Mouse (Mus musculus) monocyte, adult 2 months (primary cell): Measurements from ENCODE around the gene Mtmr3.

Source experiments
- DNase-seq, 2 experiments: peaks; one replicate each; pipeline ENCODE4 v3.0.0; 2022; ENCODE audit warnings: low spot score in 2 of 2, low read depth in 1 of 2

Mtmr3 gene

DNA sequence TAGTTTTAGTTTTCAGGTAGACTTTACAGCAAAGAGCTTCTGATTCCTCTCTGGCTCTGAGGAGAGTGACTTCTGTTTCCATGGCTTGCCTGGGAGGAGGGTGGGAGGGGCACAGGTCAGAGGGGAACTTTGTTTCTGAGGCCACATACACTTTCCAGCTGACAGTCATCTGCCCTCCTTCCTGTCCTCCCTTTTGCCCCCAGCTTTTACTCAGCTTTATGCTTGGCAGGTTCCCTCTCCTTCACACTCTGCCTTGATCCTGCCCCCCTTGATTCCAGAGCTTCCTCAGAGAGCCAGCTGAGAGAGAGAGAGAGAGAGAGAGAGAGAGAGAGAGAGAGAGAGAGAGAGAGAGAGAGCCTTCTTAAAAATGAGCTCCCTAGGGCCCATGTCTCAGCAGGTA, 123.4 kb downstream of the Mtmr3 start:
- DNase-seq, result no peak

DNA sequence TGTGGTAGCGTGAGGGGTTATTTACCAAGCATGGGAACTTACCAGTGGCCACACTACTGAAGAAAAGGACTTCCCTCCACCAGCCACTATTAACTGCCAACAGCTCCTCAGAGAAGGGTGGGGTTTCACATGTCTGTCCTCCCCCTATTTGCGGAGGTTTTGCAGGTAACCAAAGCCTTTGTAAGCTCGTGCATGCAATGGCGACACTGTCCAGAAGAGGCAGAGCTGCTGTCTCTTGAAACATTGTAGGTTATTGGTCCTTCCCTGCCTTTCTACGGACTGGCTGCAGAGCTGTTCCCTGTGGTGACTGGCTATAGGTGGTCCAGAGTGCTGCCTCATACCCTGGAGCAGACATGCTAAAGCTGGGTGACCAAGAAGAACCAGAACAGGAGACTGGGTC, 125.6 kb downstream of the Mtmr3 start:
- DNase-seq, result no peak

DNA sequence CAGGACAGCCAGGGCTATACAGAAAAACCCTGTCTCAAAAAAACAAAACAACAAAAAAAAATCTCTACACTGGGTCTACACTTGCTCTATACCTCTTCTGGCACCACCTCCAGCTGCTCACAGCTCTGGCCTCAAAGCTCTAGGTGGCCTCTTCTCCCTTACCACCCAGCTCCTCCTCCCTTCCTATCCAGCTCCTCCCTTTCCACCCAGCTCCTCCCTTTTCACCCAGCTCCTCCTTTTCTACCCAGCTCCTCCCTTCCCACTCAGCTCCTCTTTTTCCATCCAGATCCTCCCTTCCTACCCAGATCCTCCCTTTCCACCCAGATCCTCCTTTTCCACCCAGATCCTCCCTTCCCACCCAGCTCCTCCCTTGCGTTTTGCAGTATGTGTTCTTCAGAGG, 127.2 kb downstream of the Mtmr3 start:
- no peak for DNase-seq

DNA sequence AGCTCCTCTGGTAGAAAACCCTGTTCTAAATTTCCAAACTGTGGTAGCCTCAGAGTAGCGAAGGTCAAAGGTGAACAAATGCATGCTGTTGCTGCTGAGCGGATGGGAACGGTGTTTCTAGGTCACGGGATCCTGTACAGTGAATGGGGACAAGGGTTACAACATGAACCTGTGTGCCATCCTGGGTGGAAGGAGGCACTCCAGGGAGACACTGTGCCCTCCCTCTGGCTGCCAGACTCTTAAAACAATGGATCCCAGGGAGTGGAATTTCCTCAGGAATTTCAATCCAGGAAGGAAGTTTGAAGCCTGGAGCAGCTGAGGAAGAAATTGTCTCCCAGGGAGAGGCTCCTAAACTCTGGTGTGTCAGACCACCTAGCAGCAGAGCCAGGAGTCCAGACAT, 128.5 kb downstream of the Mtmr3 start:
- no peak for DNase-seq

DNA sequence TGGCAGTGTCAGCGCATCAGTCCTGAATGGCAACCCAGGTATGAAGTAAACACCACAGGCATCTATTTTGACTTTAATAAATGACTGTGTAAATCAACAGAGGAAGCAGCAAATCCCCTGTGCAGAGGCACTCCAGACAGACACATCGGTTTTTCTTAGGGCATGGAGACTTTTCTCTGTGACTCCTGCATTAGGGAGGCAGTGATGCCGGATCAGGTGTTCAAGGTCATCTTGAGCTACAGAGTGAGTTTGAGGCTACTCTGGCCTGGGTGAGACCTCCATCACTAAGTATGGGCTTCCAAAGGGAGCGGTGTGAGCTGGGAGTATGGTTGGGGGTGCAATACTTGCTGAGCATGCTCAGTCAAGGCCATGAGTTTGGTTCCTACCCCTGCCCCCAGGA, 130.0 kb downstream of the Mtmr3 start:
- DNase-seq, result no peak

DNA sequence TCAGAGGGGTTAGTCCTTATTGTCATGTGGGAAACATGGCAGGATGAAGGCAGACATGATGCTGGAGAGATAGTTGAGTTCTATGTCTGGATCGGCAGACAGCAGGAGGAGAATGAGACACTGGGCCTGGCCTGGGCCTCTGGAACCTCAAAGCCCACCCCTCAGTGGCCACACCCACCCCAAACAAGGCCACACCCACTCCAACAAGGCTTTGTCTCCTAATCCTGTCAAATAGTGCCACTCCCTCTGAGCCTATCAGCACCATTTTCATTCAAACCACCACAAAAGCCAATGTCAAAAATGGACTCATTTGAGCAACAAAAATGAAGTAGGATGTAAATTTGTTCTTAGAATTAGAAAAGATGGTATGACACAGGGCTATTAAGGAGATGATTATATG, 130.5 kb downstream of the Mtmr3 start:
- DNase-seq, result no peak

DNA sequence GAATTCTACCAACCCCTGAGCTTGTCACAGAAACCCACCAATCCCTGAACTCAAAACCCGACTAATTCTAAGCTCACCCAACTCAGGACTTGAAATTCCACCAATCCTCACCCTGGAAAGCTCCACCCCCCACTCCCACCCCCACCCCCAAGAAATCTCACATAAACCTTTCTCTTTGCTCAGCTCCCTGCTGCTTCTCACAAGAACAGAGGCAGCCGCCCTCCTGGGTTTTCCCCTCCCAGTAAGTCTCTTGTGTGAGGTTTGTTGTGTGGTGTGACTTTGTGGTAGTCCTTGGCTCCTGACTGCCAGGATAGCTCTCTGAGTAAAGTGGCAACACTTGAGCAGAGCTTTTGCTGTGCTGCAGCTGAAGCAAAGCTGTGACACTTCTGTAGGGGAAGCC, 131.8 kb downstream of the Mtmr3 start:
- no peak for DNase-seq

DNA sequence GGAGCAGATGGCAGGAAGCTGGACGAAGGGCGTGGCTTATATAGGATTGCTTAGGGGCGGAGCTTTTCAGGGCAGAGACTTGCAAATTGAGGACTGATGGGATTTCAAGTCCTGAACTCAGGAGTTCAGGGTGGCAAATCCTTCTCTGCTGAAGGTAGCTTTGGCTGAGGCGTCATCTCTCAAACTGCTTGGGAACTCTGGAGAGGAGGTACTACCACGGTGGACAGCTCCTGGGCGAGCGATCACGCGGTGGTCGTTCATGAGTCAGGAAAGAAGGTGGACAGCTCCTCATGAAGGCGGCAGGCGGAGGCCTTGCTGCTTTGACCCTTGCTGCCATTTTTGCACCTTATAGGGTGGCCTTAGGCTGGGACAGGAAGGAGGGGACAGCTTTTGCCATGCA, 133.5 kb downstream of the Mtmr3 start:
- DNase-seq, result no peak

DNA sequence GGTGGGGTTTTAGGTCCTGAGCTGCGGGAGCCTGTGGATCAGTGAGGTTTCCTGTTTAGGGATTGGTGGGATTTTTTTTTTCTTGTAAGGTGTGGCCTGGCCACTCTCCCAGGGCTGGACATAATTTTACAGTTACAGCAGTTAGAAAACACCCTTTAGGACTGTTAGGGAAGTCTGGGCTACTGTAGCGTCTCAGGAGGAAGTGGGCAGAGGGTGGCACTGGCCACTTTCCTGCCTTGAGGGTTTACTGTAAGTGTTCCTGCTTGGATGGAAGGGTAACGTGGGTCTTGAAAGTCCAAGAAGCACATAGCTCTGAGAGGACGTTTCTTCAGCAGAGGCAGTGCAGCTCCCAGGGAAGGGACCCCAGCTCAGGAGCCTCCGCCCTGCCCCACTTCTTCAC, 134.0 kb downstream of the Mtmr3 start:
- no peak for DNase-seq

DNA sequence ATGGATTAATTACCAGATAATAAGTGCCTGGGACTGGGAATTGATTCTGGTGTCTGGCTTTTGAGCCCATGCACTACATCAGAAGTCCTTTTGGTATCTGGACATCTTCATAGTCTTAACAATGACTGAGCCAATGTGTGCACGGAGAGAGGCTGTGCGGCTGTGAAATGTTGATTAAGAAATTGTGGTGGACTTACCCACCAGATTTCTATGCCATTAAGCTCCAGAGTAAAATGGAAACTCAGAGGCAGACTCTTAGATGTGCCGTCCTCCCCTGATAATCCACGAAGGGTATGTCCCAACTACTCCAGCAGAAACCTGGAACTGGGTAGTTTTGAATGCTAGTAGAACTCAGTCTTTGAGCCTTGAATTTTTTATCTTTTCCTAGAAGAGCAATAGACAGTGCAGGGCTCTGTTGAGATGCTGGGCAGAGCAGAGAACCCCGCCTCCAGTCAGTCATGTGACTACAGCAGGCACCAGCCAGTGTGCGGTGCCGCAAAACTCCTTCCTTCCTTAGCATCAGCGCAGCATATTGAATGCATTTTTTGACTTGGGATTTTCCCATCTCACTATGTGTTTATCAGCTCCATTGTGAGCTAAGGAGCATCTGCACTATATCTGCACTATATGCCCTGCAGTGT, 139.6 kb downstream of the Mtmr3 start:
- DNase-seq, result no peak

DNA sequence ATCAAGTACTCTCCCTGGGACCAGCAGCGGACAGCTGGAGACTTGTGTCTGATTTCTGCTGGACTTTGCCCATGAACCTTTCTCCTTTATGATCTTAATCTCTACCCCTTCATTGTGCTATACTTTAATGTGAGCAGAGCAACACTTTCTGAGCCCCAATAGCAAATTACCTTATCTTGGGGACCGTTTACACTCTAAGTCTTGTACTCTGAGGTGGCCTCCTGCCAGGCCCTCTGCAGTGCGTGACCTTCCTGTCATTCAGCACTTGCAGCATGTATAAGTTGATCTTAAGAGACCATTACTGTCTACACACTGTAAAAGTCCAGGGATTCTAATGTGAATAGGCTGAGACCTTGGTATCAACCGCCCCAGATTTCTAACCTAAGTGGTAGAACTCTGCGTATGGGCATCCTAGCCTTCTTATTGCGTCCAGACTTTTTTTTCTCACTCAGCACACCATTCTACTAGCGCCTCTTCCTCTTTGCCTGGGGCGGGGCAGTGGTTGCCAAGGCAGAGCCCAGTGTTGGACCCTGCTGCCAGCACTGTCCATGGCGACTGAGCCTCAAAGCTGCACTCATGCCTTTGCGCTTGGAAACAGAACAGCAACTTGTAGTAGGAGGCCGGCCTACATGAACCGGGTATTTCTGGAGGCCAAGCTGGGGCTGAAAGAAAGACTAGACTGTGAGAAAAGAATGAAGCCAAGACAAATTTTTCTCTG, 142.0 kb downstream of the Mtmr3 start:
- no peak for DNase-seq

DNA sequence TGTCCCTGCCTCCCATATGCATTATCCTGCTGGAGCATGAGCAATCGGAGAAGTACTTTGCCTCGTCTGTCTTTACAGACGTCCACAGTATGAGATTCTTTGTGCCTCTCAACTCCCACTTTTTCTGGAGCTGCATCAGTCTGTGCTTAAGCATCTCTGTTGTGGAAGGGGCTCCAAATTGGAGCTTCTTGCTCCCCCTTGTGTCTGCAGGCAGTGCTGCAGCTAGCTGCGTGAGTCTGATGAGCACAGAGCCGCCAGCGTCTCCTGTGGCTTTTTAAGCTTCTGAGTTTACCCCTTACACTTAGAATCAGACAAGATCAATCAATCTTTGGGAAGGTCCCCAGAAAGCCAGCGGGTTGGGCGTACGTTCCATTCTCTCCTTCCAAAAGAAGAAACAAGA, 143.5 kb downstream of the Mtmr3 start:
- peak; percentile 9 to 27 for DNase-seq

DNA sequence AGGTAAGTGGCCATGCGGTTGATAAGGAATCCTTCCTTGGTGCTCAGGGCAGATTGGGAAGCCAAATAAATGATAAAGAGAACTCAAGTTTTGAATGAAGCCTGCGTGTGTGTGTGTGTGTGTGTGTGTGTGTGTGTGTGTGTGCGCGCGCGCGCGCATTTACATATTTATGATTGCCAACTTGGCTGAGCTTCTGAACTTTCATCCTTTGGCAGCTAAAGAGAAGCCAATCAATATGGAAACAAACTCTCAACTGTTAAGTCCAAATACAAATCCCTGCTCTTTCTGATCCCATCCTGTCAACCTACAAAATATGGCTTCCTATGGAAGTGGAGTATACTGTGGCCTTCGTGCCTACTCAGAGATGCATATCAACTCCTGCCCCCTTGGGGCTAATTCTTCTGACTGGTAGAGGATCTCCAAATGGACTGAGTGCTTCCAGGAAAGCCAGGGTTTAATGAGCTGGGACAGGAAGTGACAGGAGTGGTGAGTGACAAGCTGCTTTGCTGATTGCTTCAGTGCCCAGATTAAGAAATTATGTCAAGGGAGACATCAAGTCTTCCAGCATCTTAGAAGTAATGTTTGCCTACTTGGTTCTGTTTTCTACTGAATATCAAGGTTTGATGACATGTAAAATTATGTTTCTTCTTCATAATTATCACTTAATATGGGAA, 148.3 kb downstream of the Mtmr3 start:
- no peak for DNase-seq

DNA sequence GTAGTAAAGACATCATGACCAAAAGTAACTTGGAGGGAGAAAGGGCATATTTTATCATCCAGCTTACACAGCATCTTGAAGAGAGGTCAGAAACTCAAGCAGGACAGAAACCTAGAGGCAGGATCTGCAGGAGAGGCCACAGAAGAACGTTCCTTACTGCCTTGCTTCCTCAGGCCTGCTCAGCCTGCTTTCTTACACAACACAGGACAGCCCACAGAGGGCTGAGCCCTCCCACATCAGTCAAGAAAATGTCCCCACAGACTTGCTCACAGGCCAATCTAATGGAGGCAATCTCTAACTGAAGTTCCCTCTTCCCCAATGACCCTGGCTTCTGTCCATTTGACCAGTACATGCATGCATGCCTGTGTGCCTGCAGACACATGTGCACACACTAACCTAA, 152.4 kb downstream of the Mtmr3 start:
- no peak for DNase-seq

DNA sequence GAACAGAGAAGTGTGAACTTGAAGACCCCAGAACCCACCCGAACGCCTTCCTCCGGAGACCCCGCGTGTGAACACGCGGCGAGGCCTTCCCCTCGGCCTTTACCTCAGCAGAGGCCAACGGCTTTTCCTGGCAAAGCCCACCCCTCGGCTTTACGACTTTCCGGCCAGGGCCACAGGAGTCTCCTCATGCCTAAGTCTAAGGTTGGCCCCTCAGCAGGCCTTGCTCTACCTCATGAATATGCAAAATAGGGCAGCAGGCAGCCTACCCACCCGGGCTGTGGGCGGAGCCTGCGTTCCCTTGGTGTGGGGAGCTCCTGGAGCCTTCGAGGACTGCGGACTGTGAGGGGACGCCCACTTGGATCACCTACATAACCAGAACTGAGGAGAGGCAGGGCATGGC, 153.7 kb downstream of the Mtmr3 start, which contains the start of gene Hormad2:
Gene Hormad2 (minus strand): TSS at position 128 of the 400 bp plus-strand sequence.
- DNase-seq, result no peak

DNA sequence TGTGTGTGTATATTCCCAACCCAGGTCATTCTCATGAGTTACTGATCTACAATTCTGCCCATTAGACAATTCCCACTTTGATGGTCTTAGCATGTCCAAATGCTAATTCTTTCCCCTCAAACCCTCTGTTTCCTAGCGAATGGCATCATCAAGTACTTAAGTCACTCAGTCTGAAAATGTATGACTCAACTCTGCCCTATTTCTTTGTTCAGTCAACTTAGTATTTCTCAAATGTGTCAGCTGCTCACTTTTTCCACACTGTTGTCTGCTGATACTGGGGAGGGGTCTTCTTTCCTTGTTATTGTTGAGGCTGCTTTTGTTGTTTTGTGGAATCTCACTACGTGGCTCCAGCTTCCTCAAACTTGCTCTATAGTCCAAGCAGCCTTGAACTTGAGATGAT, 156.5 kb downstream of the Mtmr3 start:
- DNase-seq, result no peak

DNA sequence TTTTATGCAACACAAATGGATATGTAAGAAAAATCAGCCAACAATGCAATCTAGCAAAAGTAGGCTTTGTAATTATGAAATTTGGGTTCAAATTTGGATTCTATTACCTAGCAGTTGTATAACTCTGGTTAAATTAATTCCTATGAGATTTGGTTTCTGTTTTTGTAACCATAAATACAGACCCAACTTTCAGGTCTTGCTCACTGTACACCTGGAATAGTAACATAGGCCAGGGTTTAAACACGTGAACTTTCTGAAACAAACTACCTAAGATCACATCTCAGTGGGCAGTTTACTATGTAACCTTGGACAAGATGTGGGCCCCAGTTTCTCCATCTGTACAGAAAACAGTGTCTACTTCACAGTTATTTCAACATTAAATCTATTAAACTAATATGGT, 157.3 kb downstream of the Mtmr3 start:
- DNase-seq, result no peak

DNA sequence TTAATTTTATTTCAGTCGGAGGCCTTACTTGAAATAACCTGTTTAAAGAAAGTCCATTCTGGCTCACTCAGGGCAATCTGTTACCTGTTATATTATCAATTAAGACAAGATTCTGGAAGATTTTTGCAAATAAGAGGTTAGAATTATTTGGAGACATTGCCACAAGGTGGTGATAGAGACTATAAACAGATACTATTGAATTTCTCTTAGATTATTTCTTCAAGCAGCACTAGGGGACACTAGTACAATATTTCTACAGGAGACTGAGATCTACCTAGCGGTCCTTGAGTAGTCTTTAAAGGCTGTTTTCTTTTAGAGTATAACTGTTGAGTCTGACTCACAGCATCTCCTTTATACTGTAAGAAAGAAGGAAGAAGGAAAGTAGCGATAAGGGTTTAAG, 158.0 kb downstream of the Mtmr3 start:
- DNase-seq, result no peak

DNA sequence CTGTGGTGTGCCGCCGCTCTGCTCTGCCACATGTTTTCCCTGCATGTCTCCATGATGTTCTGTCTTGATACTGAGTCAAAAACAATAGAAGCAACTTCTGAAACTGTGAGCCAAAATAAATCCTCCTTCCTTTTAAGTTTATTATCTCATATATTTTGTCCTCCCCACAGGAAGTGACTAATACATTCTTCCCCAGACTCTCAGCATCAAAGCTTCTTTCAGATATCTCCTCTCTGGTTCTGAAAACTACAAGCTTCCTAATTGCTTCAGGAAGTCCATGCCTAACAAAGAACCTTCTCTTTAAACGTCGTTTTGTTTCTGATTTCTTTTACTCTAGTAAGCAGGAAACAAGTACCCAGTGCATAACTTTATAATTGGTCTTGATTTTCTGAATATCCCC, 160.2 kb downstream of the Mtmr3 start:
- no peak for DNase-seq
